Mouse (Mus musculus): ENCODE measurements around the gene H2-M10.3. TPM values are rescaled to one million over a fixed set of nuclear protein-coding genes. Genes with fewer than 3 reads are reported as not detected.
"Not testable (repeated sequence)": the region's sequence is repeated elsewhere in the genome, so short reads cannot be mapped to it uniquely, and the experiment has no call there.

The H2-M10.3 gene
- total RNA-seq (2021): not detected
- long read RNA-seq, experiment 1: 0 reads
- long read RNA-seq, experiment 2: 0 reads

DNA sequence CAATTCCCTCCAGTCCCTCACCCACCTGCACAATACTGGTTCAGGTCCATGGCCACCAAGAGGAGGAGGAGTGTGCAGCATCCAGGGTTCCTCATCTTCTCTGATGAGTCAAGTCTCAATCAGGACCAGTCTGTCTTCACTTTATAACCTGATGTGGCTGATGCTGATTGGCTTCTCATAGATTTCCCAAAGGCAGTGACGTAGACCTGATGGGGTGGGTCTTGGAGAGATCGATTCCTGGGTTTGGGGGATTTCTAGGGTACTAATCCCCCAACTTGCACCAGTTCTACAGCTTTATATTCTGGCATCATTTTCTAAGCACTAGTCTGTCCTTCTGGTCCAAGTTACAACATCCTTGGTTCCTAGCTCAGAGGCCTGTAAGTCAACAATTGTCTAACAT lies at the start of gene H2-M10.3:
H2-M10.3 (minus strand) TSS at position 101 of the 400 bp plus-strand sequence.
- DNase-seq (ENCODE audit: low spot score in 2 of 2): not testable (repeated sequence)

DNA sequence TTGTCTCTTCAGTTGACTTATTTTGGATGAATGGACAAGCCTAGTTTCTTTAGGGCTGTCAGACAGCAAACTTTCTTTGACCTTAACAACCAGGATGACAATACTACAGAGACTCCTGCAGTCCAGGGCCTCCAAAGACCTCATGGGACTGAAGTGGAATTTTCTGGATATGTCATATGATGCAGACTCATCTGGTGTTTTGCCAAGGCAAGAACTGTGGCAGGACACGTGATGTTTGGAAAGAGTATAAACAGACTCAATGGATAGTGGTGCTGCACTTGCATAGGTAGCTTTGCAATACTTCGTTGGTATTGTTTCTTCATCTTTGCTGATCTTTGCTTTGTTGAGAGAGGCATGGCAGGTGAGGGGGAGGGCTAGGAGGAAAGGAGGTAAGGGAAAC lies 49.2 kb upstream of the H2-M10.3 start:
- DNase-seq (ENCODE audit: low spot score in 2 of 2): no peak

DNA sequence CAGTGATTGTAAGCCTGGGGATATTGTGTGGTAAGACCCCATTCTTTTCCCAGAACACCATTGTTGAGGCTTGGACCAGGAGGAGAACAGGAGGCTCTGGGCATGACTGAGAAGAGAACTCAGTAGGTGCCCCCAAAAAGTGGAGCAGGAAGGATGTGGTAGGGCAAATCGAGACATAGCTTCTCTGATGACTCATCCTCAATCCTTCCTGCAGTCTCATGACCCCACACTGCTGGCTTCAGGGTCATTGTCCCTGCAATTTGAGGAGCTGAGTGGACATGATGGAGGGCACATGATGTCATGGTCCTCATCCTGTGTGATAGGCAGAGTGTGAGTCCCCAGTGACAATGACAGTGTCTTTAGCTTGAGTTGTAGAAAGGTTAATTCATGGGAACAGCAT lies 47.2 kb upstream of the H2-M10.3 start:
- no peak for DNase-seq (ENCODE audit: low spot score in 2 of 2)

- DNase-seq (ENCODE audit: low spot score in 2 of 2): no peak
Observed at GRCm38 (mm10) chr17:36414361-36414760, 46.1 kb upstream of the H2-M10.3 start.

GRCm38 (mm10) chr17:36389907-36390306 lies 21.7 kb upstream of the H2-M10.3 start:
- DNase-seq (ENCODE audit: low spot score in 2 of 2): no peak

- DNase-seq (ENCODE audit: low spot score in 2 of 2): not testable (repeated sequence)
Observed at GRCm38 (mm10) chr17:36362404-36362803, 5.8 kb downstream of the H2-M10.3 start.

DNA sequence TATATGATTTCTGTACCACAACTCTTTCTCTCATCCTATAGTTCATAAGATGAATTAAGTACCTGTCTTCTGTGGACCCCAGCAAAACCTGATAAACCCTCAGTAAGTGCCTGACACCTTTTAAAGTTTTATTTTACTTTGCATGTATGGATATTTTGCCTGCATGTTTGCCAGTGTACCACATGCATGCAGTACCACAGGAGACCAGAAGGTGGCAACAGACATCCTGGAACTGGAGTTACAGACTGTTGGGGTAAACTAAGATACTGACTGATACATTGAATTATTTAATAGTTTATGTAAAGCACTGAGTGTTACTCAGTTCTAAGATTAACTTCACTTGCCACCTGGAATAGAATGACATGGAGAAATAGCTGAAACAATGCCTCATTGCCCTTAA lies 10.7 kb downstream of the H2-M10.3 start:
- peak in 1 of 2 experiments; percentile 21 for DNase-seq (ENCODE audit: low spot score in 2 of 2)

- DNase-seq (ENCODE audit: low spot score in 2 of 2): no peak
Observed at GRCm38 (mm10) chr17:36355763-36356162, 12.5 kb downstream of the H2-M10.3 start.

- peak in 1 of 2 experiments; percentile 58 for DNase-seq (ENCODE audit: low spot score in 2 of 2)
Observed at GRCm38 (mm10) chr17:36355343-36355742, 12.9 kb downstream of the H2-M10.3 start.

DNA sequence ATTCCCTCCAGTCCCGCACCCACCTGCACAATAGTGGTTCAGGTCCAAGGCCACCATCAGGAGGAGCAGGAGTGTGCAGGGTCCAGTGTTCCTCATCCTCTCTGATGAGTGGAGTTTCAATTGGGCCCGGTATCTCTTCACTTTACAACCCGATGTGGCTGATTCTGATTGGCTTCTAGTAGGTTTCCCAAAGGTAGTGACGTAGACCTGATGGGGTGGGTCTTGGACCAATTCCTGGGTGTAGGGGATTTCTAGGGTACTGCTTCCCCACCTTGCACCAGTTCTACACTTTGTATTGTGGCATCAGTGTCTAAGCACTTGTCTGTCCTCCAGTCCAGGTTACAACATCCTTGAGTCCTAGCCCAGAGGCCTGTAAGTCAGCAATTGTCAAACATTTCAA lies 42.2 kb downstream of the H2-M10.3 start, which contains the start of gene H2-M10.1:
H2-M10.1 (minus strand) TSS at position 101 of the 400 bp plus-strand sequence.
- DNase-seq (ENCODE audit: low spot score in 2 of 2): no peak

DNA sequence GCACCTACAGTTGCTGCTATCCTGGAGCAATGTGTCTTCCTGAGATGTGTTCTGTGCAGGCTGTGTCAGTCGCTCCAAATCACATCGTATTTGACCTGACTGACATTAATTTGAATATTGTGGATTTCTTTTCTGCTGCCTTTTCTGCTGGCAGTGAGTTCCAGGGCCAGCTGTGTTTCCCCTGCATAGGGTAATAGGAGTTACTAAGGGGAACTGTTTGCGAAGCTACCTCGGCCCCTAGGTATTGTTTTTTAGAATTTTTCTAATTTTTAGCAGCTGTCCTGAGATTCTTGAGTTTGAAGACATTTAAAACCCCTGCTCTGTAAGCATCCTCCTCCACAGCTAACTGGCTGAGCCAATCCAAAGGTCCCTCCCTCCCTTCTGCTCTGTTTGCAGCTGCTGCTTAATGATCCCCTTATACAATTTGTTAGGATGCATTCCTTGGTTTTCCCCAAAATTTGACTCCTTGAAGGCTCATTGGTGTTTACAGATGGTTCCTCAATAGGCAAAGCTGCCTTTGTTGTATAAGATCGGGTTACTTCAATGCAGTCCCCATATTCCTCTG lies 52.4 kb downstream of the H2-M10.3 start:
- no peak for DNase-seq (ENCODE audit: low spot score in 2 of 2)

DNA sequence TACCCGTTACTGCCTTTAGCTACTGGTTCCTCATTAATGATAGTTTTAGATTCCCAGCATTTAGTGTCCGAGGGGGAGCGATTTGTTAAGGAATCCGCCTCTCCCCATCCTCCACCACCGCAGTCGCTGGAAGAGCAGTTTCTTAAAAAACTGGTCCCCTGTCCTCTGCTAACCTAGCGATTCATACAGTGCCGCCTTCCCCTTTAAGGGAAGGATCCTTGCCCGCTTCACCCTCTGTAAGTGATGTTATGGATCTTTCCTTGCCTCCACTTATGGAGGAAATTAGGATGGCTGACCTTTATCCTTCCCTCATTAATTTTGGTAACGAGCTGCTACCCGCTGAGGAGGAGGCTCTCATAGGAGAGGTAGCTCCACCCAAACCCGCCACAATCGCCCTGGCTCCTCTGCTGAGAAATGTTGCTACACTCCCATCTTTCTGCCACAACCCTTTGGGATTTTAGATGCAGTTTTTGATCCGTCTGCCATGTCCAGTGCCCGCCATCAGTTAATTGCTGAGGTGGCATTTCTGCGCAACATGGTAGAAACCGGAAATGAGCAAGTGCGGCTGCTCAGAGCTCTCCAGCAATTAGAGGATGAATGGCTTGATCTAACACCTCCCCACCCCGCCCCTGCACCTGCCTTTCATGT lies 53.1 kb downstream of the H2-M10.3 start:
- peak in 1 of 2 experiments; percentile 13 for DNase-seq (ENCODE audit: low spot score in 2 of 2)

Other genes starting within 250 kb of the H2-M10.3 start
- gene Gm19684, start 246.7 kb downstream of the H2-M10.3 start, total RNA-seq (2021): not detected
- not detected for gene Gm7030, start 239.0 kb downstream of the H2-M10.3 start, total RNA-seq (2021)
- not detected for gene Gm8909, start 199.9 kb downstream of the H2-M10.3 start, total RNA-seq (2021)
- gene H2-T3, start 178.1 kb downstream of the H2-M10.3 start, total RNA-seq (2021): under 1 TPM; 0.18 to 0.27 TPM
- 10 to 100 TPM; 24.2 to 26.7 TPM for gene Rpp21, start 110.3 kb downstream of the H2-M10.3 start, total RNA-seq (2021)
- 1 to 10 TPM; 6.2 to 9.9 TPM for gene Trim39, start 96.2 kb downstream of the H2-M10.3 start, total RNA-seq (2021)
- gene H2-M10.2, start 81.9 kb downstream of the H2-M10.3 start, total RNA-seq (2021): not detected
- gene H2-M10.1, start 42.3 kb downstream of the H2-M10.3 start, total RNA-seq (2021): not detected
- not detected for gene H2-M10.4, start 93.9 kb upstream of the H2-M10.3 start, total RNA-seq (2021)
- gene H2-M11, start 178.7 kb upstream of the H2-M10.3 start, total RNA-seq (2021): not detected